Mouse (Mus musculus) kidney, adult 8-10 months (tissue): Measurements from ENCODE around the gene Spred2.
A peak's percentile ranks its signal among the peaks of the same experiment; 100 is the strongest.

Experiments used
- DNase-seq, 2 experiments: peaks; one replicate each; pipeline ENCODE4 v3.0.0; 2022

Gene Spred2

GRCm38 (mm10) chr11:19925976-19926842 lies 2.0 kb downstream of the Spred2 start:
- DNase-seq: peak; percentile 37 to 48

GRCm38 (mm10) chr11:19926843-19927120 lies 2.6 kb downstream of the Spred2 start:
- DNase-seq: no peak

GRCm38 (mm10) chr11:19928633-19929032 lies 4.5 kb downstream of the Spred2 start:
- DNase-seq: no peak

GRCm38 (mm10) chr11:19929087-19929865 lies 5.1 kb downstream of the Spred2 start:
- DNase-seq: no peak

- DNase-seq: no peak
Observed at GRCm38 (mm10) chr11:19931569-19932230, 7.5 kb downstream of the Spred2 start.

GRCm38 (mm10) chr11:19932983-19933511 lies 8.9 kb downstream of the Spred2 start:
- no peak for DNase-seq

- DNase-seq: no peak
Observed at GRCm38 (mm10) chr11:19935524-19936354, 11.6 kb downstream of the Spred2 start.

GRCm38 (mm10) chr11:19938456-19939004 lies 14.4 kb downstream of the Spred2 start:
- DNase-seq: no peak

- DNase-seq: no peak
Observed at GRCm38 (mm10) chr11:19939305-19939730, 15.1 kb downstream of the Spred2 start.

GRCm38 (mm10) chr11:19939831-19940230 lies 15.7 kb downstream of the Spred2 start:
- no peak for DNase-seq

- no peak for DNase-seq
Observed at GRCm38 (mm10) chr11:19941156-19941777, 17.1 kb downstream of the Spred2 start.

GRCm38 (mm10) chr11:19941978-19942377 lies 17.8 kb downstream of the Spred2 start:
- no peak for DNase-seq

- DNase-seq: no peak
Observed at GRCm38 (mm10) chr11:19943753-19944152, 19.6 kb downstream of the Spred2 start.

- no peak for DNase-seq
Observed at GRCm38 (mm10) chr11:19944701-19945100, 20.5 kb downstream of the Spred2 start.

GRCm38 (mm10) chr11:19946721-19947120 lies 22.5 kb downstream of the Spred2 start:
- no peak for DNase-seq

- peak; percentile 64 to 65 for DNase-seq
Observed at GRCm38 (mm10) chr11:19947626-19948135, 23.5 kb downstream of the Spred2 start.

GRCm38 (mm10) chr11:19949725-19950124 lies 25.6 kb downstream of the Spred2 start:
- DNase-seq: no peak

- no peak for DNase-seq
Observed at GRCm38 (mm10) chr11:19950169-19950568, 26.0 kb downstream of the Spred2 start.

- DNase-seq: no peak
Observed at GRCm38 (mm10) chr11:19952963-19953362, 28.8 kb downstream of the Spred2 start.

- no peak for DNase-seq
Observed at GRCm38 (mm10) chr11:19953919-19954318, 29.7 kb downstream of the Spred2 start.

- DNase-seq: no peak
Observed at GRCm38 (mm10) chr11:19955069-19955468, 30.9 kb downstream of the Spred2 start.
